Mouse (Mus musculus): ENCODE data around the gene Akr1b8.
"Not testable (repeated sequence)": the region's sequence is repeated elsewhere in the genome, so short reads cannot be mapped to it uniquely, and the experiment has no call there.

Gene Akr1b8

DNA sequence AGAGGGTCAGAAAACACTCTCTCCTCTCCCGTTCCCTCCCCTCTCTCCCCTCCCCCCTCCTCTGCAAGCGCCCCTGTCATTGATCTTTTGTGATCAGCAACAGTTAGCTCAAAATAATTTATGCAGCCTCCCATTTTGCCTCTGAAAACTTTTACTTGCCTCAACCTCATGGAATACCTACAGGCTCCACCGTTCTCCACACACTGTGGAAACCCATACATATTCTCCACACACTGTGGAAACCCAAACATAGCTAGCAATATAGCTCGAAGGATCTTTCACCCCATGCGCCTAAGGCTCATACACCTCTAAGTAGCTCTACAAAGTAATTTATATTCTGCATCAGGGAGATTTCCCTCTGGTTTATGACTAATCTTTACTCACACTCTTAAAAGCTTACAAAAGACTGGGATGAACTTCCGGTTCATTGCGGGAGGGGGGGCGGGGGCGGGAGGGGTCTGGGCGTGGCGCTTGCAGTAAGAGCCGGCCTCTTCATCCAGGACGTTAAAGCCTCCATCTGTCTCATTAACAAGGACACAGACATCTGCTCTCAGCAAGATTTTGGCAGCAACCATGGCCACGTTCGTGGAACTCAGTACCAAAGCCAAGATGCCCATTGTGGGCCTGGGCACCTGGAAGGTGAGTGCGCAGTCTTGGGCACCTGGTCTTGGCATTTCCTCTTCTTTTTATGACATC, at the start of gene Akr1b8:
Gene Akr1b8 (plus strand): TSS at position 462 of the 696 bp plus-strand sequence.
- in situ Hi-C loops (cut with MboI) = no loop called here

DNA sequence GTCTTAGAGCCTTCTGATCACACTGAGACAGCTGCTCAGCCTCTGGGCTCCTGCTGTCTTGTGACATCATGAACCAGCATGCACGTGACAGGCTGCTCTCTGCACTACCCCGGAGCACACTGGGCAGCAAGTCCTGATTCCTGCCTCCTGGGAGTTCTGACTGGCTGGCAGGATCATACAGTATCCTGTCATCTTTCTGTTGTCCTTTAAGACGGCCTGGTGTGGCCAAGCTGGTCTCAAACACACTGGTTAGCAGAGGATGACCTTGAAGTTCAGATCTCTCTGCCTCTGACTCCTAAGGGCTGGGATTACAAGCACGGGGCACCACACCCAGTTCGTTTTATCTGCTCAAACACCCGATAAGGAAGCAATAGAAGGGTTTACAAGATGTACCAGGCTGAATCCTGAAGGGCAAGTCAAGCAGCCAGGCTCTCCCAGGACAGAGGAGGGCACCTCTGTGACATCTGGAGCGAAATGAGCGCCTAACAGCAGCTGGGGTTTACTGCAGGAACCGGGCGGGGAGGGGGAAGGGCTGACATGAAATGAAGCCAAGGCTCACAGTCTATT, 49.2 kb upstream of the Akr1b8 start:
- in situ Hi-C loops (cut with MboI) = no loop called here

GRCm38 (mm10) chr6:34306797-34307196, 47.1 kb upstream of the Akr1b8 start:
- in situ Hi-C loops (cut with MboI) = no loop called here

GRCm38 (mm10) chr6:34309526-34309925, 44.4 kb upstream of the Akr1b8 start:
- in situ Hi-C loops (cut with MboI) = no loop called here

DNA sequence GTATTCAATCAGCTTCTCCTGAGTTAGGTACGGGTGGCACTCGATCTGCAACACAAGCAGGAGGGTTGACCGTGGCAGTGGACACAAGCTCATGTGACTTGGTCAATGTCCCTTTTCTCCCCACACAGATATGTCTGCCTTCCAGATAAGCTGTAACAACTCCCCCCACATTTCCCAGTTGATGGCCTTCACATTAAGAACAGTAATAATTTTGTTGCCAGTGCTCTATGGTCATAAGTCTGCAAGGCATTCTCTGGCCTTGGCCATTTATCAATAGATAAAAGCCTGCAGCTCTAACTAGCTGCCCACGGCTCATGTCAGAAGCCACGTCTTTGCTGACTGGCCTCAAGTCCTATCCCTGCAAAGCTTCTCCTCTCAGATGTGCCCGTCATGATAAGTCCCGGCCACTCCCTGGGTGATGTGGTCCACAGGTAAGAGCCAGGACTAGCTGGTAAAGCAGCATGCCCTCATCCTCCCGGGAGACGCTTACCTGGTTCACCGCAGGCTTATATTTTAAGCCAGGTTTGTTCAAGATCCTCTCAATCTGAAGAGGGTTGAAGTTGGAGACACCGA, 43.8 kb upstream of the Akr1b8 start:
- in situ Hi-C loops (cut with MboI) = no loop called here

DNA sequence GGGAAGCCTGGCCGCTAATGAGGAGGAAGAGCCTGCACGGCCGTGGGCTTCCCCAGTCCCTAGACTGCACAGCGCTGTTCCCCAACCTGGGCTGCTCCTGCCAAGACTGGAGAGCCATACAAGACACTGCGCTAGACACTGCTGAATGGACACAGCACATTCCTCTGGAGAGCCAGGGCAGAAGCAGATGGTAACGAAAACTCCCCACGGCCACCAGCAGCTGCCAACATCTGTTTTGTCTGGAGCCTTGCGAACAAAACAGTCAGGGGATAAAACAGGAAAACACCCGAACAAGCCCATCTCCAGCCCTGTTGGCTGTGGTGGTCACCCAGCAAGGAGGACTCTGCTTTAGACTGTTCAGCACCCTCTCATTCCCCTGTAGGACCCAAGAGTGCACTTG, 40.5 kb upstream of the Akr1b8 start:
- in situ Hi-C loops (cut with MboI) = no loop called here

DNA sequence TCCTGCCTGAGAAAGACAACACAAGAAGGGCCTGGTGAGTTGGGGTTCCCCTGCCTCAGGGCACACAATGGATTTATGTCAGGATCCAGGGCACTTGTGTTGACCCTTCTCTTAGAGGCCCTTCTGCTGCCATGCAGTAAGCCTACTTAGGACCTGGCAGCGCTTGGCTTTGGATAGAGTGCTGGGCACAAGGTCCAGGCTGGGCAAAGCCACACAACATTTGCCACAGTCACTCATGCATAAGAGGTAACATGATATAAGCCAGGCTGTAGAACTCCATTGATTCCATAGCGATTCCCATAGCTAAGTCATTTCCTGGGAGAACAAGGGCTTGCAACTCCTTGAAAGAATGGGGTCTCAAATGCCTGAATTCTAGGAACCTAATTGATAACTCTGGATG, 40.0 kb upstream of the Akr1b8 start:
- in situ Hi-C loops (cut with MboI) = no loop called here

- in situ Hi-C loops (cut with MboI) = no loop called here
These were observed 36.8 kb upstream of the Akr1b8 start, which contains the start of gene Akr1b3 for GRCm38 (mm10) chr6:34316854-34317771. Gene Akr1b3, minus strand, starts transcription at chr6:34317478.

DNA sequence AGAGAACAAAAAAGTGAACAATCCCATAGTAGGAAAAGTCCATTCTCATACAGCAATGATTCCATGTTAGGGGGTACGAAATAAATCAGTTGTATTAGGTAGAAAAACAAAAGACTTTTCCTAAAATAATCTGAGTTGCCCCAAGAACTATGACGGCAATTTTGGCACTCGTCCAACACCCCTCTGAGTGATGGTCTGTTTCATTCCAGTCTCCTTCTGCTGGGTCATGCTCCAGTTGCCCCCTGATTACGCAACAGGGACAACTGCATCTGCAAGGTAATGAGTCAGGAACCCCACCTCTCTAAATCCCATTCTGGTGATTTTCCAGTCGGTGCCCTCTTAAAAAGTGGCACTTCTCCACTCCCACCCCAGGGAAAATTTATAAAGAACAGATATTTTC, 35.7 kb upstream of the Akr1b8 start:
- in situ Hi-C loops (cut with MboI) = no loop called here

DNA sequence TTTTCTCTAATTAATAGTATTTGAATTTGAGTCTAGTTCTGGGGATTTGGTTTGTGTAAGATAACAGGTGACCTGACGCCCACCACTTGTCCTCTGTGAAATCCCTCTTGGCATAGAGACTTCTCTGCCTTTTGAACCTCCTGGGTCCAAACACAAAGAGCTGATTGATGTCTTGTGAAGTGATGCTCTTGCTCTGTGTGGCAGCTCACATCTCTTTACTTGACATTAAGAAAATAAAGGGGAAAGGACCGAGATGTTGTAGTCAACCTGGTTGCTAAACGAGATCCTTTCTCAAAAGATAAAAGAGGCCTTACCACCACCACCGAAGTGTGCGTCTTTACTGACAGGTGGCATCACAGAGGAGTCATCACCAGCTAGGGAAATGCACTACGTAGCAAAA, 35.3 kb upstream of the Akr1b8 start:
- in situ Hi-C loops (cut with MboI) = no loop called here

- in situ Hi-C loops (cut with MboI) = no loop called here
These were observed 31.8 kb upstream of the Akr1b8 start for GRCm38 (mm10) chr6:34322121-34322520.

DNA sequence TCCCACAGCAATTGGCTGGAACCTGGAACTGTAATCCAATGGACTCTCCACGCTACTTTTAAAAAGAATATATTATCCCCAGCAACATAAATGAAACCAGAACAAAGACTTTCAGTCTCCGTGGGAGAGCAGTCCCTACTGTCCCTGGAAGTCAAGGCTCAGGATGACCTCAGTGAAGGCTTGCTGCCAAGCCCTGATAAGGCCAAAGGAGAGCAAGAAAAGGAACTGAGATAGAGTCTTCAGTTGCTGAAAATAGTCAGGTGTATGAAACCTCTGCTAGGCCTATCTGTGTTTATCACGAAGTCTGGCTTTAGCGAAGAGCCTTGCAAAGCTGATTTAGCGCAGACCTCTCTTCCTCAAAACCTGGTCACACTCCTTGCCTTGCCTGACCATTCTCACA, 22.5 kb upstream of the Akr1b8 start:
- in situ Hi-C loops (cut with MboI) = no loop called here

DNA sequence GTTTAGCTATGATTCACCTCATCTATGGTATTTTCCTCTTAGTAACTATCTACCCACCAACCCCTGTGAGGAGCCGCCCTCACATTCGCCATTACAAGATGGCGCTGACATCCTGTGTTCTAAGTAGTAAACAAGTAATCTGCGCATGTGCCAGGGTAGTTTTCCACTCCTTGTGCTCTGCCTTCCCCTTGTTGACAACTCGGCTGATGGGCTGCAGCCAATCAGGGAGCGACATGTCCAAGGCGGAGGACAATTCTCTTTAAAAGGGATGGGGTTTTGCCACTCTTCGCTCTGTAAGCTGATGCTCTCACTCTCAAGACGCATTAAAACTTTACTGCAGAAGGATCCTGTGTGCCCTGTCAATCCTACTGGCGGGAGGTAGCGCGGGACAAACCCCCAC, 22.1 kb upstream of the Akr1b8 start:
- in situ Hi-C loops (cut with MboI) = not testable (repeated sequence)

- in situ Hi-C loops (cut with MboI) = no loop called here
These were observed 19.2 kb upstream of the Akr1b8 start for GRCm38 (mm10) chr6:34334673-34335072.

- in situ Hi-C loops (cut with MboI) = no loop called here
These were observed 16.1 kb upstream of the Akr1b8 start for GRCm38 (mm10) chr6:34337799-34338198.

DNA sequence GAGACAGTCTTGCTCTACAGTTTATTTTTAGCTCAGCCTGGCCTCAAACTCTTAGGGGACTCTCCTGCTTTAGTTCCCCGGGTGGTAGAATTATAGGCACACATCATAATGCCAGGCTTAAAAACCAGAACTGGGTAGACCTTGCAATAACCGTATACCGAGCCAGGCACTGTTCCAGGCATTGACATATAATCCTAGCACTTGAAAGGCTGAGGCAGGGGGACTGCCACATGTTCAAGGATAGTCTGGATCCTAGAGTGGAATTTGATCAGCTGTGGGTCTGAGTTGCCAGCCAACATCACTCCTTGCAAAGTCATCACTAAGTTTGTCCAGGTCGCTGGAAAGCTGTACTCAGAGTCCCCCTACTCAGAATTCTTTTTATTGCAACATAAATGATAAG, 11.9 kb upstream of the Akr1b8 start:
- in situ Hi-C loops (cut with MboI) = no loop called here

DNA sequence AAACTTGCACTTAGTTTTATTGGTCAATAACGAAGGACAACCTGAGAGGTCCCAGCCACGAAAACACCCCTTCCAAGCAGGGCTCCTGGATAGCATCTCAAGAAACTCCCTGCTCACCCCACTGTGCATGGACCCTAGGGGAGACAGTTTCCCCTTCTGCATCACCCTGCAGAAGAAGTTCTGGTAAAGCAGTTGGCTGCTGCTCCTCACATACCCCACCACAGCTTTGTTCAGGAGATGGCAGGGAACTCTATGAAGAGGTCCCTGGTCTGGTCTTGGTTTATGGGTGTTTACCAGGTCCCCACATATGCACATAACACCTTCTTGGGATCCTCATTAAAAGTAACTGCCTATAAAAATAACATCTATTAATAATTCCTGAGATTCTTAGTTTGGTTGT, 11.4 kb upstream of the Akr1b8 start:
- in situ Hi-C loops (cut with MboI) = no loop called here

DNA sequence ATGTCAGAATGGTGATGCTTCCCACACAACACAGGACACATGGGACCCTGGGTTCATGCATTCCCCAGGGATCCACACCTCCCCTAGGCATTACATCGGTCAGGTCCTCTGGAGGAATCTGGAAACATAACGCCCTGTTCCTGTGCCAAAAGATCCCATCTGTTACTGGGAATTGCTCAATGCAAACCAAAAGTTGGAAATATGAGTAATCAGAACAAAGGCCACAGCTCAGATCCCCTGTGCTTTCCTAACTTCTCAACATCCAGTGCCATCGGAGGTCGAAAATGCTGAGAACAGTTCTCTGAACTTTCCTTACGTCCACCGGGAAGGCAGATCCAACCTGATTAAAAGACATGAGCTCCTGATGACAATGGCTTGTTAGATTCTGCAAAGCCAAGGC, 10.5 kb upstream of the Akr1b8 start:
- in situ Hi-C loops (cut with MboI) = no loop called here

DNA sequence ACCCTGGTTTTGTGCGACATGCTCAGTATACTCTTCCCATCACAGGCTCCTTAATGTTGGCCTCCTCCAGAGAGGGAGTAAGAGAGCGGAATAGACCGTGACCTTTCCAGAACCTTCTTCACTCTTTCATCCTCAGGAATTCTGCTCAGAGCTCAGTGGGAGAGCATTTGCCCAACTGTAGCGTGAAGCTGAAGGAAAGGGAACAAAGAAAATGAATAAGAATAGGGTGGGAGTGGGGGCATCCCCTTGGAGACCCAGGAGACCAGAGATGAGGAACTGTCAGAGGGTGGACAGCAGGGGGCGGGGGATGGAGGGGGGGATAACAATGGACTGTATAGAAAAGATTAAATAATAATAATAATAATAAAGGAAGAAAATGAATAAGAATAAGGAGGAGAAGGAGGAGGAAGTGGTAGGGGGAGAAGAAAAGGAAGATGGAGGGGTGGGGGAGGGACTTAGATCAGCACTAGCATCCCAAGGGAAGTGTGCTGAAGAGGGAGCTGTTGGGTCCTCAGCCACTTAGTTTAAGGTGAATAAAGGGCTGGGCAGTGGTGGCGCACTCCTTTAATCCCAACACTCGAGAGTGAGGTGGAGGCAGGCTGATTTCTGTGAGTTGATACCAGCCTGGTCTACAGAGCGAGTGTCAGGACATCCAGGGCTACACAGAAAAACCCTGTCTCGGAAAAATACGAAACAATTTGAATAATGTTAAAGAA, 9.6 kb upstream of the Akr1b8 start:
- in situ Hi-C loops (cut with MboI) = no loop called here

GRCm38 (mm10) chr6:34344935-34345334, 9.0 kb upstream of the Akr1b8 start:
- in situ Hi-C loops (cut with MboI) = no loop called here

DNA sequence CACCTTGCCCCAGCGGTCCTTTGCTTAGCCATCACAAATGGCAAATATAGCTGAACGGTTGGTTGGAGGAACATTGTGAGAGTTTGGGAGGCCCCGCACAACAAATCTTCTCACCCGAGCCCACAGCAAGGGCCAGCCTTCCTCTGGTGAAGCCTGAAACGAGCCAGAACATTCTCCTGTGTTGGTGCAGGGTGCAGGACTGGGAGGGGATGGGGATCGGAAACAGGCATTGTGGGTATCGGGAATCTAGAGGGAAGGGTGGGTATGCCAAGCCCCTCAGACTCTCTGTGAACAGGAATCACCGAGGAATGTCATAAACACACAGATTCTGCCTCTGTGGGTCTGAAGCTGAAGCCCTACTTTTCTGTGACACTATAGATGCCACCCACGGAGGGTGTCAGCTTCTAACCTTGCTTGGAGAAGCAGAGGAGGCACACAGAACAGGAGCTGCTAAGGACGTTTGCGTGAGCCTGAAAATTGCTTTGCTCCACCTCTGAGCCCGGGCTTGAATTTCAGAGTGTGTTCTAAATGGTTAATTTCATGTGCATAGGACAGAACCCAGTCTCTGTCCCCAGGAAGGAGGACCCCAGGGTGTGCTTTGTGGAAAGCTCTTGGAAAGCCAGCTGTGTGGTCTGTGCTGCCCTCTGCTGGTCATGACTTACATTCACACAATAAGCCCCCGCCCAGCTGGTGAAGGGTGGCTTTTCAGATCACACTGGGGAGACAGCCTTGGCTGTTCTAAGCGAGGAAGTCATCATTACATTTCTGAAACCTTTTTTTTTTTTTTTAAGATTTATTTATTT, 7.6 kb upstream of the Akr1b8 start:
- in situ Hi-C loops (cut with MboI) = no loop called here

Measured in mature B cell (primary cell).